Mouse (Mus musculus) thymus, postnatal 10 days (tissue): Measurements from ENCODE around the gene Hivep3.

Source experiments
- DNase-seq, 2 experiments: peaks; one replicate each; pipeline ENCODE4 v3.0.0; 2021; ENCODE audit warnings: low spot score in 2 of 2

Hivep3 gene

DNA sequence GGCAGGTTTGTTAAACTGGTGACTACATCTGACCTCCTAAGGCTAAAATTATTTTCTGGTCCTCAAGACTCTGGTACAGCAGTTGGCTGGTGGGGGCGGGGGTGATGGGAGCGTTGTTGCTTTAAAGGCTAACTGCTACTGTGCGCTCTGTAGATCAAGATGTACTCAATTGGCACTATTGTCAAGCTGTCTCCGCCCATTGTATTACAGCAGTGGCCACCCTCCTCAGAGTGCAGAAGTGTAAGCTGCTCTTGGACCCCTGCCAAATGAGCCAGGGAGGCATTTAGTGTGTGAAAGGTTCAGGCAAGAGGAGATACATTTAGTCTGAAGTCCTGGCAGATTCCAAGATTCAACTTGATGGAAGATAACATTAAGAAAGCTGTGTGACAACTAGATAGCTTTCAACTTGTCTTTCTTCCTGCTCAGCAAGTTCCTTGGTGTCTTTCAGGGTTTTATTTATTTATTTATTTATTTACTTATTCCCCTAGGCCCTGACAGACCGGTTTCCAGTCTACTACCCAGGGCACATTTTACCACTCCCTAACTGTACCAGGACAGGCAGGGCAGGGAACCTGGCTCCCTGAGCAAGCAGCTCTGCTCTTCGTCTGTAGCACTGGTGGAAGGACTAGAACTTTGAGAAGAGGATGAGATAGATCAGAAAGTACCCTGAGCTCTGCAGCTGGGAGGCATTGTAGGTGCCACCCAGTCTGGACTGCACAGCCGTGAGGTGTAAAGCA lies 83.2 kb downstream of the Hivep3 start:
- DNase-seq: no peak

DNA sequence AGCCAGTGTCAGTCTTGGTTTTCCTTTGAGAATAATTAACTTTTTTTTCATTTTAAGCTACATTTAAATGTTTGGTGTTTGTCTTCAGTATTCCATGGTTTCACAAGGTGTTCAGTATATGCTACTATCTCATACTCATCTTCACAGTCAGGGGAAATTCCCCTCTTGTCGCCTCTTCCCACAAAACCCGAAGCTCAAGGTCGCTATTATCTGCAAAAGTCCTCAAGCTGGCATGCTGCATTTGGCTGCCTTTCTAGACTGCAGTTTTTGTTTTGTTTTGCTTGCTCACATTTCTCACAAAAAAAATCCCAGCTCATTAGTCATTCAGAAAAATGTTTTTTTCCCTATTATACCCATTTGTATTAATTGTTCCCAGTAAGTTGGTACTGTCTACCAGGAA lies 92.4 kb downstream of the Hivep3 start:
- no peak for DNase-seq

DNA sequence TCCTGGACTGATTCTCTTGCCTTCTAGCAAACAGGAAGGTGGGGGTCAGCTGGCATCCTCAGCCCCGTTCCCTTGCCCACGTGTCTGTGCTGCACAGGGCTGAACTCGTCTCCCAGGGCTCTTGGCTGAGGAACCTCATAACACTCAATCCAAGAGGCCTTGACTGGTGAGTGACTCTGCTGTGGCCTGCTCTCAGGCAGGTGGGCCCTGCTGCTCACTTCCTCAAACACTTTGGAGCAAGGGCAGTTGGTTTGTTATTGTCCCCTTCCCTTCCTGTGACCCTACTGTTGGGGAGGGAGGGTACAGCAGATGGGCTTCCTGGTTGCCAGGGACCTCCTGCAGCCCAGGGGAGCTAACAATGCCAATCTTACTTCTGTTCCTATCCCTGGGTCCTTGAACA lies 94.8 kb downstream of the Hivep3 start:
- no peak for DNase-seq

DNA sequence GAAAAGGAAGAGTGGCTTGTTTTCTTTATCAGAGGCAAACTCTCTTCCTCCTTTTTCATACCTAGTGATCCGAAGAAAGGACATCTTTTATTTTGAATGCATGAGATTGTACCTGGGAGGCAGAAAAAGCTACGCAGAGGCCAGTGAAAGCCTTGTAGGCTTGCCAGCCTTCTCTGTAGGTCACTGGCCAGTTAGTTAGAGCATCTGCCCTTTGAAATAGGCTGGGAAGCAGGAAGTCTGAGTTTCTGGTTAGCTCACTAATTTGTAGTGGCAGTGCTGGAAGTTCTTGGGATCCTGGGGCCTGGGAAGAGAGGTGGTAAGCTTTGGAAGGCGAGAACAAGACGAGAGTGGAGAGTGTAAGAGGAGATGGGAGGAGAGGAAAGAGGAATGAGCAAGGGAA lies 95.4 kb downstream of the Hivep3 start:
- no peak for DNase-seq

DNA sequence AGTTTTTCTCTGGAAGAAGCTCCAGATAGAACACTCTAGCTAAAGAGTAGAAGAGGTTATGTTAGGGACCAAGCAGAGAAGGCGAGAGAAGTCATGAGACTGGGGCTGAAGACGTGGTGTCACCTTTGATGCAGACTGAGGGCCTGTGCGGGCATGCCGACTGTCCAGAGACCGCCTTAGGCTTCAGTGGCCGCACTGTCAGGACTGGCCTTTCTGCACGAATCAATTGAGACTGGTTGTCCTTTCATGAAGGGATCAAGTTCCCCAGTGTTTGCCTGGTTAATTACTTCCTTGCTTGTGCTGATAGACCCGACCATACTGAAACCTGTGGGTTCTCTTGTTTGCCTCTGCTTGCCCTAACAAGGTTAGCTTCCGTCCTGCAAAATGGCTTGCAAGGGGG lies 99.7 kb downstream of the Hivep3 start:
- no peak for DNase-seq

DNA sequence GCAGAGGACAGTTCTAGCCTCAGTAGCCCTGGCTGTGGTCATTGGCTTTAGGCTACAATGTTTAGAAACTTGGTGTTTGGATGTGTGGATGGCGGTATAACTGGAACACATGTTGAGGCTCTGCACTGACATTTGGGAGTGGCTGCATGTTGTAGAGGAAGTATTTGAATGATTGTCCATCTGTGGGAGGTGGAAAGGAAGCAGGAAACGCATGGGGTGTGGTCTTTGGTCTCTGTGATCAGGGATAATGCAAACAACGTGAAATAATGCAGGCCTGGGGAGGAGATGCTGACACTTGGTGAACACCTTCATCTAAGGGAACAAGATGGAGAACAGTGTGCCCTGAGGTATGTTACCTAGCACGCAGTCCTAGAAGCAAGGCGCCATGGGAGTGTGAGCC lies 100.3 kb downstream of the Hivep3 start:
- DNase-seq: no peak

DNA sequence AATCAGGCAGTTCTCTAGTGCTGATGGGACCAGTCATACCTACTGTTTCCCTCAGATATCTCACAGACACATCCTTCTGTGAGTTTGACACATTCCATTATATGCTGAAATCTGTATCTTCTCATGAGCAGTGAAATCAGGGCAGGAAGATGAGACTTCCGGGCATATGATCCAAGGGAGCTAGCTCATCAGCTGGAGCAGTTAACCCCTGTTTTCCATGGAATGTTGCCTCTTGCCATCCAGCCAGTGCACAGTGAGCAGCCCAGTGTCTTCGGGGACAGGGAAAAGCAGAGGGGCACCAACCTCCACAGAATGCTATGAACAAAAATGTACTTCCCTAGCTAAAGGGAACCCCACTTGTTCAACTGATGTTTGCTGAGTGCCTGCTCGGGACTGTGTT lies 102.6 kb downstream of the Hivep3 start:
- no peak for DNase-seq

DNA sequence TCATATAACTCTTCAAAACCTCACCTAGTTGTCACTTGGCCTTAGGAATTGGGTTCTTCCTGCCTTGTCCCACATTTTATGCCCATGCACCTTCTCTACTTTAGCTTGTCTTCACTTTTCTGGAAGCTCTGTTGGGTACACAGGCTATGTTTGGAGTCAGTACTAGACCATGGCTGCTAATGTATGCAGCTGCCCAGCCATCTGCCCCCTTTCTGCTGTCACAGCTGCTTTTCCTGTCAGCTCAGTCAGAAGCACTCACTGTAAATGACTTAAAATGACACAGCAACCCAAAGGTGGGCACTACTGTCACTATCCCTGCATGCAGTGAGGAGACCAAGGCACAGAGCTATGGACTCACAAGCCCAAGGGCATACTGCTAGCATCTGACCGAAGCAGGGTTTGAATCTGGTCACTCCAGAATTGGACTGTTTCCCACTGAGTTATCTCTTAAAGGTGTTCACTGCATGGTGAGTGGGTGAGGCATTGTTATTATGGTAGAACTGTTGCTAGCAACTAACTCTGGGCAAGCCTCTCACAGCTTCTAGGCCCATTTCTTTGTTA lies 104.0 kb downstream of the Hivep3 start:
- no peak for DNase-seq

DNA sequence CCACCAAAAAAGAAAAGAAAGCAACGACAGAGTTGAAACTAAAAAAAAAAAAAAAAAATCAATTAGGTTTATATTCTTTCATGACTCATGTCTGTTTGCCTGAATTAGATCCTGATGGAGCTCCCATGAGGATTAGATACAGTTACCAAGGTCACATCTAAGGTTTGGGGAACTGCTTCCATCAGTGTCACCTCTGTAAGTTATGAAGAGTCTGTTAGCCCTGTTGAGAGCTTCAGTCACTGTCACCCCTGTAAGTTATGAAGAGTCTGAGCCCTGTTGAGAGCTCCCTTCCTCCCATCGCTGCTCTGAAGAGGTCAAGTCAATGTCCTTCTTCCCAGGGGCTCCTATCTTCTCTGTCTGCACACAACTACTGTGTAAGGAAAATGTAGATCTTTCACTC lies 104.7 kb downstream of the Hivep3 start:
- DNase-seq: no peak

DNA sequence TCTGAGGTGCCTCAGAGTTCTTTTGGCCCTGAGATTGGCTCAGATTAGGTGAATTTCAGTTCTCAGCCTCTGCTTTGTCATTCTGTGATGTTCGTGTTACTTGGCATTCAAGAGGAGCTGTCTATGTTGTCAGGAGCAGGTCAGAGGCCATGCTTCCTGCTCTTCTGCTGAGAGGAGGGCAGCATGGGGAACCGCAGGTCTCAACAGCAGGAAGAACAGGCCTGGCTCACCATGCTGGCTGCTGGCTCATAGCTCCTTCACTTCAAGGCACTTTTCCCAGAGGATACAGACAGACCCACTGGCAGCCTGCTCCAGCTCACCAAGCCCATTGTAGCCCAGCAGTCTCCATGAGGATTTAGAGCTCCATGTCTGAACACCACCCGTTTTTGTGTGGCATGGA lies 109.7 kb downstream of the Hivep3 start:
- no peak for DNase-seq

DNA sequence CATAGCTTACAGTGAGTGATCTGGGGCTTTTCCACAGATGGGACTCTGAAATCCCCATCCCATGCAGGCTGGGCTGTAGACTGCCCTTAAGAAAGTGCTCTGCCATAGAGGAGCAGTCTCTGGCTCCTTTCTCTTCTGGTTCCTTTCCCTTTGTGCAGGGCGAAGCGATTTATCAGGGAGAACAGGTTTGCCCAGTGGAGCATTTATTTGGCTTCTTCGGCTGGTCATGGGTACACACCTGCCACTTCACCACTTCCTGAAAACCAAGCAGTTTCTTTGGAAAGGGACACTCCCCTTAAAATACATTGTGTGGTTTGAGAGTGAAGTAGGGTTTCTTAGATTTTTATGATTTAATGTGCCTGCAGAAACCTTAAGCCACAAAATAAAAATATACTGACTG lies 110.7 kb downstream of the Hivep3 start:
- no peak for DNase-seq

DNA sequence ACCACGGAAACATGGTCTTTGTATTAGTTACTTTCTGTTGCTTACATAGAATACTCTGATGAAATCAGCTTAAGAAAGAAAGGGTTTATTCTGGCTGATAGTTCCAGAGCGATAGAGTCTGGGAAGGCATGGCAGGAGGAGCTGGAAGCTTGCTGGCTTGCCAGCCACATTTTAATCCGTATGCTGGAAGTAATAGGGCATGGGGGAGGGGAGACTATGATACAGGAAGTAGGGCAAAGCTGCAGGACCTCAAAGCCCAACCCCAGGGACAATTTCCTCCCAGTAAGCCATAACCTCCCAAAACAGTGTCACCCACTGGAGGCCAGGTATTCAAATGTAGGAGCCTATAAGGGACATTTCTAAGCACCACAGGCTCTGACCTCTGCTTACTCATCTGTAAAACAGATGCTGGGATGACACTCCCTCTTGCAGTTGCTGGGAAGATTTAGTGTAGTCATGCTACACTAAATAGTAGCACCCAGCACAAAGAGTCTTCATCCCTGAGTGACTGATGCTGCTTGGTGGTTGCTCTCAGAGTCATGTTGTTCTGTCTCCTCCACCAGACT lies 112.1 kb downstream of the Hivep3 start:
- no peak for DNase-seq

DNA sequence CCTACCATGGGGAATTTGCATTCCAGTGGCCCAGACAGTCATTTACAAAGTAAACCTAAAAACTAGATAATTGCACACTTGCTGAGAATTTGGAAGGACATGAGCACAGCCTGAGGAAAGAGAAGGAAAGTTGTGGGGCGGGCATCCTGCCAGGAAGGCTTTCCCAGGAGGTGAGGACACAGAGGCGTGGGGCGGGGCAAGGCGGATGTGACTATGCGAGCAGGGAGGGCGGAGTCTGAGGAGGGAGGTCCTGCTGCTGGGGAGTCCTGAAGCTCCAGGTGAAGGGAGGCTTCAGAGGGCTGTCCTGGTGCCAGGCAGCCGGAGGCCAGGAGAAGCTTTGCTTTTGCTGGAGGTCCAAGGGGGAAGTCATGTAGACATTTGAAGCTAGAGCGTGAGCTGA lies 118.9 kb downstream of the Hivep3 start:
- DNase-seq: no peak

DNA sequence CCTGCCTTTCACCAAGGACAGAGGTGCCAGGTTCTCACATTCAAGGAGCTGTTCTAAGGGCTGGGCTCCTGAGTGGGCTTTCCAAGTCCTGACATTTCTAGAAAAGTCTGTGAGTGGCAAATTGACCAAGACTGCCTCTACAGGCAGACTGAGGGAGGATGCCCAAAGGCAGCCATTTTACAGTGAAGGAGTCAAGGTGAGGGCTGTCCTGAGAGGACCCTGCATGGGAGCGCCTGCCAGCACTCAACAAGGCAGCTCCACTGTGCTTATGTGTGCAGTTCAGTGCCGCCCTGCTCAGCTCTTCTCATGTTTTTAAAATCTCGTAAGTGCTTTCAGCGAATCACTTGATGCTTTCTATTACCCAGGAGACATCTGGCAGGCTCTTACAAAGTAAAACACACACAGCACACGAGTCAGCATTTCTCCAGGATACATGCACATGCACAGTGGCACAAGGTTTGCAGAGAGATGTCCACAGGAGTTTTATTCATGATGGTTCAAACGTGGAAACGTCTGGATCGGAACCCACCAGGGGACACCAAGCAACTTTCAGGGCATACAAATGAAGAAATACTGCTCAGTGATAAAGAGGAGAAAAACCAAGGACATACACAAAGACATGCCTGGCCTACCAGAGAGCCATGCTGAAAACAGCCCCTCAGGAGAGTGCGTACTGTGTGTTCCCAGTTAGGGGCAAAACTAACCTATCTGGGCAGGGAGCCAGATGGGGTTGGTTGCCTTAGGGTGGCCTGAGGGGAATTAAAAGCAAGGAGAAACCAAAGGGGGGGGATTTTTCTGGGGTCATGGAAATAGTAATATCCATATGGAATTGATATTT lies 120.9 kb downstream of the Hivep3 start:
- DNase-seq: no peak

DNA sequence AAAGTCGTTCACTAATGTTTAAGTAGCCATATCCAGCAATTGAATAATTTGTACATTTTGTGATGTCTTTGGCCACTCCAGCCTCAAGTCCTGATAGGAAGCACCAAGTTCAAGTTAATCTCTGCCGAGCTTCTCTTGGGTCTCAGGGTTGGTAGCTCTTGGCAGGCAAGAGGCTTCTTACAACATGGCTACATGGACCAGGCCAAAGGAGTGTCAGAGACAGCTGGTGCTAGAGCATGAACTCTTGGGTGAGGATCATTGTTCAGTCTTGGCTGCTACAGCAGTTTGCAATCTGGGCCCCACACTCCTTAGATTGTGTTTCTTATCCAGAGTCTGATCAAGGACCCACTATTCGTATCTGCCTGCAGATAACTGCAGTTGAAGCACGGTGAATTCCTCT lies 125.9 kb downstream of the Hivep3 start:
- DNase-seq: no peak

DNA sequence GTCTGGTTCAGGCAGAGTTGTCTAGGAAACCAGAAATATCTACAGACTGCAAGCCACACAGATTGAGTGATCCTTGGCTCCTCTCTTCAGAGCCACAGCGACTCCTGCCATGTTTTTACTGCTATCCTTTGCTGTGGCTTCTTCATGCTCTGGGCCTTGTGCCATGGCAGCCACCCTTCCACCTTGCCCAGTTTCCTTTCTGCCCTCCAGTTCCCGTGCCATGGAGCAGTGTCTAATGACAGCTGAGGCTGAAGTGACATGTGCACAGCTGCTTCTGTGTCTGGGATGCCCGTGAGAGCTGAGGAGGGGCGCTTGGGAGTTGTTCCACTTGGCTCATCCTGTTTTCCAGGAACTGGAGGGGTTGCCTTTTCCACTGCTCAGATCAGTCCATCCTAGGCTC lies 127.4 kb downstream of the Hivep3 start:
- DNase-seq: no peak

DNA sequence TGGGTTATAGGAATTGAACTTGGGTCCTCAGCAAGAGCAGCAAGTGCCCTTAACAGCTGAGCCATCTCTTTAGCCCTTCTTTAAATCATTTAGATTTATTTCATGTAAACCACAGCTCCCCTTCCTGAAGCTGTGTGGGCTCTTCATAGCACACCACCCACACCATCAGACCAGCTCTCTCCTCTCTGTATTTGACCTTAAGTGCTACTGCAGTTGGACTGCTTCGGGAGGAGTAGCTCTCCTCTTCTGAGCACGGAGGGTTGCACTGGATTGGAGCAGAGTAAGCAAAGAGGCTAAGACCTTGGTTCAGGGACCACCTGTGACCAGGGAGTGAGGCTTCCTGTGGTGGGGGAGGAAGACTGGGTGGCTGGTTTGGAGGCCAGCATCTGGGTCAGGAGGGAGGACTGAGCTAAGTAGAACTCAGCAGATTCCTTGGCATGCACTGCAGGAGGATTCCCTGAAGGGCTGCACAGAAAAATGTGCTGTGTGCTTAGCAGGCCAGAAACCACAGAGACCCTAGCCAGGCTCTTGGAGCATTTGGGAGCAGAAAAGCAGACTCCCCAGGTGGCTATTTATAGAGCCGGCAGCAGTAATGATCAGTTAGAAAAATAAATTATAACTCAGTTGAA lies 132.4 kb downstream of the Hivep3 start:
- peak; percentile 22 to 31 for DNase-seq

DNA sequence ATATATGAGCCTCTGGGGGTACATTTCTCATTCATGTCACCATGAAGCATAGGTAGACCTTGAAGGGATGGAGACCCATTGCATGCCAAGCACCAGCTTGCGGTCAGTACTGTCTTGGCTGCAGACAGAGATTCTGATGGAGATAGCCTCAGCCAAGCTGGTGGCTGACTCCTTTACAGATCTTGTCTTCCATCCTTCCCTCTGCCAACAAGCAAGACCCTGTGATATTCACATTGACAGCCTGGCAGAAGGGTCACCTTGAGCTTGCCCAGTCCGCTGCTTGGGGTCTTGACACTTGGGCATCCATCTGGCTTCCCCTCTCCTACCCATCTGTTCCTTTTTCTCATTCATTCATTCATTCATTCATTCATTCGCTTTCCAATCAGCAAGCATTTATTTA lies 133.5 kb downstream of the Hivep3 start:
- DNase-seq: no peak

DNA sequence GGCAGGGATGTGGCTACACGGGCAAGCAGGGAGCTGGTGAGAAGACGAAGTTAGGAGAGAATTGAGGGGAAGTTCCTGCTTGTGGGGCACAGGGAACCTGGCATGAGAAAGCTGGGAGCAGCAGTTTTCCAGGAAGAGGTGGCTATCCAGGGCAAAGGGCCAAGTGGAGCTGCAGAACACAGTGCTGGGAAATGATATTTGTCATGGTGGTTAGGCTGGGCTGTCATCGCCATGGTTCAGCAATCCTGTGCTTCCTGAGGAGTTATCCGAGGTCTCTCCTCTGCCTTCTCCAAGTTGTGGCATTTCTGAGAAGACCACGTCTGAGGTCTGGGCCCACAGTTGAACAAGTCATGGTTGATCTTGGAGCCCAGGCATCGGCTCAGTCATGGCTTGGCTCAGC lies 136.8 kb downstream of the Hivep3 start:
- no peak for DNase-seq

DNA sequence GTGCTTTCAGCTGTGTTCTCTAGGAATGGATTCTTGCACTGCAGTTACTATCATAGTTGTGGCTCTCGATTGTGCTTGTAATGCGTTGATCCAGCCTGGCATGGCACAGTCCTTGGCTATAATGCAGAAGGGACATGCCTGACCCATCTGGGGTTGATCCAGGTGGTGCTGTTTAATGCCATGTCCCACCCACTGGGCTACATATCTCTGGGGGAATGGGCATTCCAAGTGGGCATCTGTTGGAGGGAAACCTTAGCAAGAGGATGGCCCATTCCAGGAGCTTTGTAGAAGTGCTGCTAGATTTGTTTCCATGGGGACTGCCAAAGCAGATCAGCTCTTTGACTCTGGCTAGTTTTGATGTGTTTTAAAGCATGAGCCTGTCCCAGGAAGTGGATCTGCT lies 137.9 kb downstream of the Hivep3 start:
- DNase-seq: no peak

DNA sequence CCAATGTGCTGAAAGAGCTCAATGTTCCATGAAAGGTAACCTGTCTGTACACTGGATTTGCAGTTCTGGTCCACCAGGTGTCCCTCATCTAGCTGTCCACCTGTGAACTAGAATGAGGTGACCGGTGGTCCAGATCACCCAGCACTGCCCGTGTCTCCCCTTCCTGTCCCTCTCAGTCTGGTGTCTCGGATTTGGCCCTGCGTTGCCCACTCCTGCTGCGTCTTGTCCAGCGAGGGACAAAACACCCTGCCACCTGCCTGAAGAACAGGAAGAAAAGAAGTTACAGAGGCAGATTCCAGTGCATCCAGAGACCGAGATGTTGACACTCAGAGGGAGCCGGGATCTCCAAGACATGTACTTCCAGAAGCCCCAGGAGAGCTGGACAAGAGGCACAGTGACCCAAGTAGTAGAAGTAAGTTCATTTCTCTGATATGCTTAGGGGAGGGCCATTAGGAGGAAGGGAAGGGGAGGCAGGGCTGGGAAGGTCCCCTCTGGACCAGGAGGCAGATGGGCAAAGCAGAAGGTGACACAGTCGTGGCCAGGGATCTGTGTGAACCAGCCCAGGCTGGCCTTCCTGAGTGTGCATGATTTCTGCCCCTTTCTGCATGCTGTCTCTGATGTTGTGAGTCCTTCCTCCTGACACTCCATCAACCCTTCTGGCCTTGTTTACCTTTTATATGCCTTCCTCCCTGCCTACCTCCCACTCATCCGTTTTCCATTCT lies 138.4 kb downstream of the Hivep3 start:
- DNase-seq: no peak

DNA sequence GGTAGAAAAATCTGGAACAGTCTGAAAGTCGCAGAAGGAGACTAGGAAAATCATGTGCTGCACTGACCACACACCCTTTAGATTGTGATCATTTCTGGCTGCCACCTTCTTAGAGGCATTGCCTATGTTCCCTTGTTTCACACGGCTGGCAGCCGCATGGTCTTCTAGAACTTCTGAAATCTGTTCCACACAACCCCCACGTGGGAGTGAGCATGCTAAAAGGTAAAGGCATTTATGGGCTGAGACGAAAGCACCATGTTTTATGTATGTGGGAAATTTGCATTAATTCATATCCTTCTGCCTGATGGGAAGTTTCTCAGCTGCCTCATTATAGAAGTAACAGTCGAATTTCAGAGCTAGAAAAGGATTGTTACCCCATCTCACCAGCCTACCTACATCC lies 140.4 kb downstream of the Hivep3 start:
- DNase-seq: no peak
